Mouse (Mus musculus): ENCODE measurements at regions not wholly inside any gene's neighbourhood (a gene's known extent, or its start where the extent isn't known, plus 50 kb on each side); places are given as distances from the start of the nearest gene placed in this dataset.

DNA sequence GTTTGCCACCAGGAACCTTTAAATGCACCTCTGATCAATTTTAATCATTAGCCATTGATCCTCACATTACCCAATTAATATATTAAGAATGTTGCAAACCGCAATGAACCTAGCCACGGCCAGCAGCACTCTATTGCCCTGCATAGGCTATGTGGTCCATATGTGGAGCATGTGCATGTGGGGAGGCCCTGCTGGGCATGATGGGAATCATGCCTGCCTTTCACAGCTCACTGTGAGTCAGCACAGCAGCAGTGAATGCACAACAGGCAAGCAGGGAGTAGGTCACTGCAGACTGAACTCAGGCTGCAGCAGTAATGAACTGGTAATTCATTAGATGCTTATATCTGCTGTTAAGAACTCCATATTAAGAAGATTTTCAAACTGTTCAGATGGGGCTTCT is 119.5 kb upstream of the Nrp1 start:
- Histone ChIP-seq H3K9ac (replicated peaks) (no peak overlapping the region), H3K9me3 (no peaks in the 10 kb centered on the region), H3K4me1 (no peaks in the 10 kb centered on the region), H3K36me3 (no peaks in the 10 kb centered on the region), H3K4me3 (no peak overlapping the region), H3K27me3 (no peaks in the 10 kb centered on the region), H3K27ac (replicated peaks) (no peak overlapping the region), H3K4me2 (replicated peaks) (no peak overlapping the region)
- 87% methylated on average over 2 of the region's 2 CpGs for WGBS
- no peak for ATAC-seq (ENCODE audit: low FRiP score, low read depth)

DNA sequence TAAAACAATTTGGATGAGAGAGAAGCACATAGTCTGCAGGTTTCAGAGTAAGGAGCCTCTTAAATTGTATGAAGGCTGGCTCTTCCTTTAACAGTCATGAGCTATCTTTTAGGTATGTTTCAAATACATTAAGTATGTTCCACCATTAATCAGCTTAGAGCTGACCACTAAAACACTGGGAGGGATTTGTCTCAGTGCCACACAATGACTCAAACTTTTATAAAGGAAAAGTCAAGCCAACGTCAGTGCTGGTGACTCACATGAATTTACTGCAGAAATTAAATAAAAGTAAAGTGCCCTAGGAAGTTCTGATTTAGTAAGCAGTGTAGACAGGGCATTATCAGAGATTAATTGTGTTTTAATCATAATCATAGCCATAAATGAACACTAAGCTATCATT is 118.6 kb upstream of the Nrp1 start:
- no peaks in the 10 kb centered on the region for H3K9me3 ChIP-seq
- H3K27me3 ChIP-seq, result no peaks in the 10 kb centered on the region
- no peak overlapping the region for H3K4me2 ChIP-seq (replicated peaks)
- WGBS, result 53% methylated on average over 1 of the region's 1 CpGs
- ATAC-seq (ENCODE audit: low FRiP score, low read depth), result no peak
- H3K9ac ChIP-seq (replicated peaks), result no peak overlapping the region
- H3K27ac ChIP-seq (replicated peaks), result no peak overlapping the region
- H3K36me3 ChIP-seq, result no peaks in the 10 kb centered on the region
- H3K4me1 ChIP-seq, result no peaks in the 10 kb centered on the region
- no peak overlapping the region for H3K4me3 ChIP-seq

DNA sequence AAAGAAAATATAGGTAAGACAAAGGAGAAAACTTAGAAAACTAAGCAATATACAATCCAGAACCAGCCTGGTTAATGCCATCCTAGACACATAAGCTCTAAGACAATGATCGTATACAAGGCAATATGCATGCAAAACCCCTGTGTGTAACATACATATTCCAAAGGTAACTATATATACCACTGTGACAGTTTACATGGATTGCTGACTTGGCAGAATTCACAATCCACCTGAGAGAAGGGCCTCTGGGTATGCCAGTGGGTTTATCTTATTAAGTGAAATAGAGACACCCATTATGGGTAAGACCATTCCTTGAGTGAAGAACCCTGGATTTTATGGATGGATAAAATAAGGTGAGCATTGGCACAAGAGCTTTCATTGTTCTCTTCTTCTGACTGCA is 117.2 kb upstream of the Nrp1 start:
- Histone ChIP-seq H3K36me3 (no peaks in the 10 kb centered on the region), H3K9ac (replicated peaks) (no peak overlapping the region), H3K27me3 (no peaks in the 10 kb centered on the region), H3K27ac (replicated peaks) (no peak overlapping the region), H3K9me3 (no peaks in the 10 kb centered on the region), H3K4me1 (no peaks in the 10 kb centered on the region), H3K4me3 (no peak overlapping the region), H3K4me2 (replicated peaks) (no peak overlapping the region)
- ATAC-seq (ENCODE audit: low FRiP score, low read depth), result no peak
- WGBS, result 91% methylated on average over 1 of the region's 1 CpGs

DNA sequence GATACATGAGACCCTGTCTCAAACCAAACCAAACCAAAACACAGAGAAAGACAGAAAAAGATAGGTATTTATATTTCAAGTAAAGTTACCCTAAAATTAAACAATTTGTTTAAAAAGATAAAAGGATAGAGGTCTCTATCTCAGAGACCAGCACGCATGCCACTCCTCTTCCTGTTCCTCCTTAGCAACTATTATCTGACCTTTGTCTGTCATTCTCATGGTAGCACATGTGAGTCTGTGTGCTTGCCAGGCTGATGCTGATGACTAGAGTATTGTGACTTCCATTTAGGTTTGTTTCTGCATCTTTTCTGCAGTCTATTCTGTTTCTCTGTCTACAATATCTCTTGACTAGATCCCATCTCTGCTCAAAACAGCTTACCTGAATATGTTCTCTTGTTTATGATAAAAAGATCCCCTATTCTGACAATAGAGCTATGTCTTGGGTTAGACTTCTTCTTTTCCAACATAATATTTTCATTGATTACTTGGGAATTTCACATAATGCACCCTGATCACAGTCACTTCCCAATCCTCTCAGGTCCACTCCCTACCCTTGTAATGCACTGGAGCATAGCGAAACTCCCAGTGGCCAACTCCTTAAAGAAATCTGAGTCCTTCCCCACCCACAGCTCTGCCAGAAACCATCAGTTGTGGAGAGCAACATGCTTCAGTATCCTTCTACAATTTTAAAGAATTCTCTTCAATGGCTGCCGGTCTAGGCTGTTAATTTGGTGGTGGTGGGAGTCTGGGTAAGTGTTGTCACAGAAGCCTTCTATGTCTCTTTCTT is 115.7 kb upstream of the Nrp1 start:
- 92% methylated on average over 3 of the region's 3 CpGs for WGBS
- H3K9me3 ChIP-seq, result no peaks in the 10 kb centered on the region
- no peaks in the 10 kb centered on the region for H3K27me3 ChIP-seq
- no peak overlapping the region for H3K27ac ChIP-seq (replicated peaks)
- no peak overlapping the region for H3K4me3 ChIP-seq
- H3K9ac ChIP-seq (replicated peaks), result no peak overlapping the region
- no peaks in the 10 kb centered on the region for H3K4me1 ChIP-seq
- no peak overlapping the region for H3K4me2 ChIP-seq (replicated peaks)
- H3K36me3 ChIP-seq, result no peaks in the 10 kb centered on the region
- no peak for ATAC-seq (ENCODE audit: low FRiP score, low read depth)

DNA sequence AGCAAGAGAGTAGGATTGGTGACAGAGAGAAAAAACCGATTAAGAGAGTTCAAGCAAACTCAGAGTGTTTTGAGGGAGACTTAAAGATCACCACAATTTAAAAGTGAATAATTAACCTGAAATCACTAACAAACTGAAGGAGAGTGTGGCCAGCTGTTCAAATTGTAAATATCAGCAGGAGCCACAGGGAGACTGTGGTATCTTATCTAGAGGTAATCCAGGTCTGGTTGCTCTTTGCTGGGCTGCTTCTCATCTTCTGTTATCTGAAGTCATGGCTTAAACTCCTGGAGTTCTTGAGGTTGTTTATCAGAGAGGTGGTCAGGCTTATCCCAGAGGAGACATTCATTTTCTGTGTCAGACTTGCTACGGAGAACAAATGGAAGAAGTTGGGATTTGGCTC is 106.7 kb upstream of the Nrp1 start:
- Histone ChIP-seq H3K9ac (replicated peaks) (no peak overlapping the region), H3K27me3 (no peaks in the 10 kb centered on the region), H3K9me3 (no peaks in the 10 kb centered on the region), H3K27ac (replicated peaks) (no peak overlapping the region), H3K4me2 (replicated peaks) (no peak overlapping the region), H3K4me3 (no peak overlapping the region), H3K36me3 (no peaks in the 10 kb centered on the region), H3K4me1 (no peaks in the 10 kb centered on the region)
- WGBS, result 71% methylated on average over 2 of the region's 2 CpGs
- no peak for ATAC-seq (ENCODE audit: low FRiP score, low read depth)

DNA sequence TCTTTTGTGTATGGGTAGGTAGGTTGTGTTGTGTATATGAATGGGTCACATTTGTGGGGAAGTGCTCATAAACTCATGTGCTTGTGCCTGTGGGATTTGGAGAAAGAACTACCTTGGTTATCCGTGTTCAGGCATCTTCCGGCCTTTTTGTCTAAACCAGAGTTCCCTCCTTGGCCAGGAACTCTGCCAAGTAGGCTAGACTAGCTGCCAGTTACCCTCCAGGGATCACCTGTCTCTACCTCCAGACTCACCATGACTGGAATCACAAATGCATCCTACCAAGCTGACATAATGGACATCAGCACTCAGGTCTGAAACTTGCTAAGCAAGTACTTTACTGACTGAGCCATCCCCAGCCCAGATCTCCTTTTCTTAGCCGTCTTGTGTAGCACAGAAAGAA is 97.6 kb upstream of the Nrp1 start:
- H3K9ac ChIP-seq (replicated peaks), result no peak overlapping the region
- 84% methylated on average over 3 of the region's 3 CpGs for WGBS
- no peaks in the 10 kb centered on the region for H3K9me3 ChIP-seq
- no peak overlapping the region for H3K4me3 ChIP-seq
- ATAC-seq (ENCODE audit: low FRiP score, low read depth), result no peak
- no peak overlapping the region for H3K27ac ChIP-seq (replicated peaks)
- no peak overlapping the region for H3K4me2 ChIP-seq (replicated peaks)
- no peaks in the 10 kb centered on the region for H3K36me3 ChIP-seq
- H3K27me3 ChIP-seq, result no peaks in the 10 kb centered on the region
- H3K4me1 ChIP-seq, result peaks cover 11% of the 10 kb centered on the region

DNA sequence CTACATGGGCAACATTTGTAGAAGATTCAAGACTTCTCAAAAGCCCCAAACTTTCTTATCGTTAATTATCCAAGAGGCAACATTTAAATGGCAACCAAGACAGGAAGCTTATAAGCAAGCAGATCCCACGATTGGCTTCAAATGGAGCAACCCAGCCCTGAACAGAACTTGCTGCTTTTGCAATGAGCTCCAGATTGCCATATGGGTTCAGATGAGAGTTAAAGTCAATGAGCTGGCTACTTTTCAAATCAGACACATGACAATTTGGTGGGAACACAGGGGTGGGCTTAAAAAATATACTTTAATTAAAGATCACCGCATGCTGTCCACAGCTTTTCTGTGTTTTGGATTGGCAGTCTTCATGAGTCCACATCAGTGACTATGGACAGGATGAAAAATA is 97.0 kb upstream of the Nrp1 start:
- no peak for ATAC-seq (ENCODE audit: low FRiP score, low read depth)
- H3K27me3 ChIP-seq, result no peaks in the 10 kb centered on the region
- H3K4me2 ChIP-seq (replicated peaks), result no peak overlapping the region
- no peaks in the 10 kb centered on the region for H3K9me3 ChIP-seq
- H3K4me1 ChIP-seq, result peaks cover 11% of the 10 kb centered on the region
- no peak overlapping the region for H3K27ac ChIP-seq (replicated peaks)
- no peak overlapping the region for H3K4me3 ChIP-seq
- H3K9ac ChIP-seq (replicated peaks), result no peak overlapping the region
- H3K36me3 ChIP-seq, result no peaks in the 10 kb centered on the region
- 92% methylated on average over 3 of the region's 3 CpGs for WGBS

DNA sequence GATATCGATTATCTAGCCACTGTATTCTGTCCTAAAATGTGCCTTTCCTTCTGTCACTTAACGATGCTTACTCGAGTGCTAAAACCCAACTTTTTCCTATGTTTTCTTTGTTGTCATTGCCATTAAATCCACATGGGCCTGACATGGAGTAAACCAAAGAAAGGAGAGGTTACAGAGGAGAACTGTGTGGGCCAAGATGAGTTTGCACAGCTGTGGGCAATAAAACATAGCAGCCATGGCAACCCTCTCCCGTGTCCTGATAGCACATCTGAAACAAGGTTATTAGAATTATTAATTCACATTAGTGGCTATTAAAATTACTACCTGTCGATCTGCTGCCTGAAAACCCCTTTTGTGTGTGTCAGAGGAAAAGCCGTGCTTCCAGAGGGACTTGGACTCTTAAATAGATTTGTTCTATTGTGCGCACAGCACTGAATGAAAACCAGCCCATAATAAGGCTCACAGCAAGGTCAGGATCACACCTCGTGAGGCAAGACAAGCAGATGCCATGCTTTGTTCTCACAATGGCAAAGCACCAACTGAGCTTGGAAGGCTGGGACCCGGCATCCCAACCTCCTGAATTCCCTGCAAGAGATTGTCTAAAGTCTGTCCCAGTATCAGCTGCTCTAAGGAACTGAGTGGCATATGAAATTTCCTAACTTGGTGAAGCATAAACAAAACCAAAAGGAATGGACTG is 95.0 kb upstream of the Nrp1 start:
- Histone ChIP-seq H3K27ac (replicated peaks) (0 out of 2 replicates have a peak overlapping the region, but pooled peaks have one; percentile 30), H3K4me3 (no peak overlapping the region), H3K4me2 (replicated peaks) (no peak overlapping the region), H3K27me3 (no peaks in the 10 kb centered on the region), H3K9ac (replicated peaks) (no peak overlapping the region), H3K4me1 (peaks cover 11% of the 10 kb centered on the region), H3K9me3 (no peaks in the 10 kb centered on the region), H3K36me3 (no peaks in the 10 kb centered on the region)
- 30% methylated on average over 9 of the region's 9 CpGs for WGBS
- ATAC-seq (ENCODE audit: low FRiP score, low read depth), result 0 out of 2 replicates have a peak, but pooled peaks have one; percentile 34

DNA sequence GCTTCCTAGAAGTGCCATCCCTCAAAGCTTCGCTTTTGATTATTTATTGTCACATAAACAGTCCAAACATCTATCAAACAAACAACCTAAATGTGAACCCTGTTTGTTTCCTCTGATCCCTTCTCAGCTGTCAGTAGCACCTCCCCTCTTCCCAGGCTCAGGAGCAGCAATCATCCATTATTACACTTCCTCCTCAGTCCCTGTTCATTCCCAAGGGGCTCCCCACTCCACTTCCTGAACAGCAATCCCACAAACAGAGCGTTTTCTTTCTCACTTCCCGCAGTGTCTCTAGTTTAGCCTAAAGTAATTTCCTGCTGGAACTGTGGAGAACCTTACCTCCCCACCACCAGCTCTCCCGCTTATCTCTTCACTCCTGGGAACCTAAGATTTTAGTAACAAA is 91.1 kb upstream of the Nrp1 start:
- ATAC-seq (ENCODE audit: low FRiP score, low read depth), result no peak
- 75% methylated on average over 4 of the region's 4 CpGs for WGBS
- H3K4me2 ChIP-seq (replicated peaks), result no peak overlapping the region
- H3K4me3 ChIP-seq, result no peak overlapping the region
- no peaks in the 10 kb centered on the region for H3K9me3 ChIP-seq
- no peaks in the 10 kb centered on the region for H3K27me3 ChIP-seq
- H3K9ac ChIP-seq (replicated peaks), result no peak overlapping the region
- H3K4me1 ChIP-seq, result peaks cover 11% of the 10 kb centered on the region
- H3K36me3 ChIP-seq, result no peaks in the 10 kb centered on the region
- H3K27ac ChIP-seq (replicated peaks), result no peak overlapping the region

DNA sequence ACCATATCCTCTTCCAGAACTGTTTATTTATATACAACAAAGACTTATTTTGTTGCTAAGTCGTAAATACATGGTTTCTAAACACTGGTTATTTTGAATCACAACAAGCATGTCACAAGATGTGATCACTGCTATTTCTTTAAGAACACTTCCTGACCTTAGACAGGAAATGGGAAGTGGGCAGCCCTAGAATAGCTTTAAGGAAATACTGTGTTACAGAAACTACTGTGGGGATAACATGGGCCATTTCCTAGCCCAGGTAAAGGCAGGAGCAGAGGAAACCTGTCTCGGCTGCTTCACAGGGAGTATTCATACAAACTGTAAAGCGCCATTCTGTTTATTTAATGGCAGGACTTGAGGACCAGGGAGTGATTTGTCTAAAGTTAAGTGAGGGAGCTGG is 90.4 kb upstream of the Nrp1 start:
- 90% methylated on average over 3 of the region's 3 CpGs for WGBS
- H3K9me3 ChIP-seq, result no peaks in the 10 kb centered on the region
- H3K4me3 ChIP-seq, result no peak overlapping the region
- H3K4me2 ChIP-seq (replicated peaks), result no peak overlapping the region
- ATAC-seq (ENCODE audit: low FRiP score, low read depth), result no peak
- H3K4me1 ChIP-seq, result peaks cover 18% of the 10 kb centered on the region
- H3K36me3 ChIP-seq, result no peaks in the 10 kb centered on the region
- H3K9ac ChIP-seq (replicated peaks), result no peak overlapping the region
- H3K27ac ChIP-seq (replicated peaks), result no peak overlapping the region
- H3K27me3 ChIP-seq, result no peaks in the 10 kb centered on the region

DNA sequence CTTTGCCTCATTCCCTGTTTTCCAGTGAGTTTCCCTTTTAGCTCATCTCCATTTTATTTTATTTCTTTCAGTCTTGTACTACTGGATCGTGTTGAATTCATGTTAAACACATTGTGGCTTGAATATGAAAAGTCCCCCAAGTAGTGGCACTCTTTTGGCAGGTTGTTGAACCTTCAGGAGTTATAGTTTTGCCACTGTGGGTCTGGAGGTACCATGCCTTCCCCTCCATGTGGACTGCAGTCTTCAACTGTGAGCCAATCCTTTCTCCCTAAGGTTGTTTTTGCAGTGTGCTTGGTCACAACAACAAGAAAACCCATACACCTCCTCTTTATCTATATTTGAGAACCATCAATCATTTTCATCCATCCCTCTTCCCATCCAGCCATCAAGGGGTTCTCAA is 88.9 kb upstream of the Nrp1 start:
- 0 out of 2 replicates have a peak, but pooled peaks cover 7% of the 10 kb centered on the region for H3K4me1 ChIP-seq
- H3K4me2 ChIP-seq (replicated peaks), result no peak overlapping the region
- H3K36me3 ChIP-seq, result no peaks in the 10 kb centered on the region
- H3K4me3 ChIP-seq, result no peak overlapping the region
- no peak overlapping the region for H3K9ac ChIP-seq (replicated peaks)
- H3K27ac ChIP-seq (replicated peaks), result no peak overlapping the region
- WGBS, result 76% methylated on average over 1 of the region's 1 CpGs
- ATAC-seq (ENCODE audit: low FRiP score, low read depth), result no peak
- H3K9me3 ChIP-seq, result no peaks in the 10 kb centered on the region
- no peaks in the 10 kb centered on the region for H3K27me3 ChIP-seq

DNA sequence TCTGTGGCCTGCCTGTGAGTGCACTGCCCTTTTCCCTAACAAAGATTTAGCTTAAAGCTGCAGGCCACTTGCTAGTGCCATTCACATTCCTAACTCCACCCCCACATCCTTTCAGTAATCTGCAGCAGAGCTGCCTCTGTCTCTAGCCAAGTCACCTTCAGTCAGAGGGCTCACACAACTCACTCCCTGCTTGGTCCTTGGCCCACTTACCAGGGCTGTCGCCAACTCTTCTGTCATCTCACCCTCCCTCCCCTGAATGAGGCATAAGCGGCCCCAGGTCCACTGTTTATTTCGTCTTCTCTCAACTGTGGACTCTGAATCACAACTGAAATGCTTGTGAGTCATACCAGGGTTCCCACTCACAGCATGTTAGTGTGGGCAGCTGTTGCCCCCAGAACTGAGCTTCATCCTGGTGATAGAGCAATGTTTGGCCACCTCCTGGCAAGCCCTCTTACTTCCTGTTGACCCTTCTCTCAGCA is 85.5 kb upstream of the Nrp1 start:
- 34% methylated on average over 3 of the region's 3 CpGs for WGBS
- H3K36me3 ChIP-seq, result no peaks in the 10 kb centered on the region

More for the DNA sequence above, 85.5 kb upstream of the Nrp1 start:
- Histone ChIP-seq H3K27me3 (no peaks in the 10 kb centered on the region), H3K4me2 (replicated peaks) (no peak overlapping the region), H3K9me3 (no peaks in the 10 kb centered on the region), H3K27ac (replicated peaks) (no peak overlapping the region), H3K4me1 (0 out of 2 replicates have a peak, but pooled peaks cover 7% of the 10 kb centered on the region), H3K4me3 (no peak overlapping the region), H3K9ac (replicated peaks) (no peak overlapping the region)
- ATAC-seq (ENCODE audit: low FRiP score, low read depth), result no peak

All from midbrain, embryonic 12.5 days (tissue).